Mouse (Mus musculus) gastrocnemius, adult 8-10 months (tissue): Measurements from ENCODE around the gene Mul1. TPM values are rescaled to one million over a fixed set of nuclear protein-coding genes. Genes with fewer than 3 reads are reported as not detected.

Experiments
- DNase-seq, 2 experiments: peaks; one replicate each; pipeline ENCODE4 v3.0.0; 2022; ENCODE audit warnings: low spot score in 2 of 2
- total RNA-seq, 4 experiments: library from RNA; stranded (reverse); gene quantifications; 2 replicates each; pipeline ENCODE4 v1.2.4; 2022

The Mul1 gene
- total RNA-seq, 4 experiments from 2014 or later = 39.7 to 47.7 (median 43.2) TPM

- no peak for DNase-seq
These were observed 26.4 kb downstream of the Mul1 start for GRCm38 (mm10) chr4:138460910-138461309.

GRCm38 (mm10) chr4:138461471-138461870, 27.0 kb downstream of the Mul1 start:
- DNase-seq = no peak

GRCm38 (mm10) chr4:138462971-138463831, 28.7 kb downstream of the Mul1 start:
- no peak for DNase-seq

GRCm38 (mm10) chr4:138463832-138464487, 29.5 kb downstream of the Mul1 start:
- DNase-seq = peak; percentile 83

GRCm38 (mm10) chr4:138464667-138465353, 30.3 kb downstream of the Mul1 start:
- peak; percentile 45 to 63 for DNase-seq

- no peak for DNase-seq
These were observed 31.0 kb downstream of the Mul1 start for GRCm38 (mm10) chr4:138465446-138465845.

GRCm38 (mm10) chr4:138466690-138467089, 32.2 kb downstream of the Mul1 start:
- no peak for DNase-seq

GRCm38 (mm10) chr4:138467451-138467850, 33.0 kb downstream of the Mul1 start:
- no peak for DNase-seq

GRCm38 (mm10) chr4:138469080-138469479, 34.6 kb downstream of the Mul1 start:
- DNase-seq = no peak

- no peak for DNase-seq
These were observed 36.8 kb downstream of the Mul1 start for GRCm38 (mm10) chr4:138471241-138471640.

GRCm38 (mm10) chr4:138479595-138479994, 45.1 kb downstream of the Mul1 start:
- DNase-seq = no peak

- no peak for DNase-seq
These were observed 46.5 kb downstream of the Mul1 start for GRCm38 (mm10) chr4:138480962-138481361.

GRCm38 (mm10) chr4:138482721-138483120, 48.2 kb downstream of the Mul1 start:
- no peak for DNase-seq

GRCm38 (mm10) chr4:138488241-138488640, 53.8 kb downstream of the Mul1 start:
- no peak for DNase-seq

GRCm38 (mm10) chr4:138491088-138491487, 56.6 kb downstream of the Mul1 start:
- DNase-seq = no peak

Other genes starting within 250 kb of the Mul1 start
- gene Hp1bp3, start 218.4 kb upstream of the Mul1 start, total RNA-seq = 10 to 100 TPM; 53.9 to 62.9 (median 58.3) TPM
- under 1 TPM in 1 of 4 experiments, not detected in 3; 0.41 TPM for gene Sh2d5, start 184.3 kb upstream of the Mul1 start, total RNA-seq
- under 1 TPM in 1 of 4 experiments, not detected in 3; 0.17 TPM for gene Kif17, start 184.2 kb upstream of the Mul1 start, total RNA-seq
- 10 to 100 TPM; 29.7 to 35.8 (median 32.2) TPM for gene Ddost, start 129.9 kb upstream of the Mul1 start, total RNA-seq
- 100 to 1,000 TPM; 762 to 861 (median 819) TPM for gene Pink1, start 108.4 kb upstream of the Mul1 start, total RNA-seq
- under 1 TPM in 2 of 4 experiments, not detected in 2; 0.59 to 0.63 TPM for gene Cda, start 66.7 kb upstream of the Mul1 start, total RNA-seq
- not detected for gene Fam43b, start 38.1 kb upstream of the Mul1 start, total RNA-seq
- 1 to 10 TPM; 3.8 to 6.1 (median 5.3) TPM for gene Camk2n1, start 19.6 kb downstream of the Mul1 start, total RNA-seq
- not detected for gene Vwa5b1, start 201.2 kb downstream of the Mul1 start, total RNA-seq